Mouse (Mus musculus): Measurements from ENCODE around the gene Myh7. TPM values are rescaled to one million over a fixed set of nuclear protein-coding genes. Genes with fewer than 3 reads are reported as not detected.
"Not testable (repeated sequence)": the region's sequence is repeated elsewhere in the genome, so short reads cannot be mapped to it uniquely, and the experiment has no call there.

The Myh7 gene
- polyA plus RNA-seq, 1 experiment from 2014 or later: 7.5 TPM

GRCm38 (mm10) chr14:54988882-54989281 lies 5.5 kb downstream of the Myh7 start:
- 88% methylated on average over 13 of the region's 13 CpGs for WGBS
- H3K4me1 ChIP-seq: no peaks in the 10 kb centered on the region

GRCm38 (mm10) chr14:54988350-54988874 lies 6.0 kb downstream of the Myh7 start:
- not testable (repeated sequence) for ATAC-seq (ENCODE audit: insufficient read depth, low FRiP score, low read depth); H3K4me2 ChIP-seq; H3K4me3 ChIP-seq (replicated peaks); H3K9me3 ChIP-seq; H3K9ac ChIP-seq; H3K36me3 ChIP-seq; H3K27me3 ChIP-seq (replicated peaks); H3K4me1 ChIP-seq; H3K27ac ChIP-seq
- WGBS: 88% methylated on average over 9 of the region's 9 CpGs

More at GRCm38 (mm10) chr14:54988882-54989281, 5.5 kb downstream of the Myh7 start:
- no peak for ATAC-seq (ENCODE audit: insufficient read depth, low FRiP score, low read depth)
- H3K4me3 ChIP-seq (replicated peaks): no peak overlapping the region
- H3K27ac ChIP-seq: no peak overlapping the region
- no peaks in the 10 kb centered on the region for H3K36me3 ChIP-seq
- H3K4me2 ChIP-seq: no peak overlapping the region
- no peaks in the 10 kb centered on the region for H3K27me3 ChIP-seq (replicated peaks)
- H3K9me3 ChIP-seq: no peaks in the 10 kb centered on the region
- no peak overlapping the region for H3K9ac ChIP-seq

GRCm38 (mm10) chr14:54981934-54982333 lies 12.5 kb downstream of the Myh7 start:
- Histone ChIP-seq H3K4me2 (no peak overlapping the region), H3K36me3 (no peaks in the 10 kb centered on the region), H3K27ac (no peak overlapping the region), H3K27me3 (replicated peaks) (no peaks in the 10 kb centered on the region), H3K4me1 (no peaks in the 10 kb centered on the region), H3K4me3 (replicated peaks) (no peak overlapping the region), H3K9ac (no peak overlapping the region), H3K9me3 (no peaks in the 10 kb centered on the region)
- WGBS: 93% methylated on average over 7 of the region's 7 CpGs
- no peak for ATAC-seq (ENCODE audit: insufficient read depth, low FRiP score, low read depth)

GRCm38 (mm10) chr14:54978664-54979063 lies 15.8 kb downstream of the Myh7 start:
- H3K36me3 ChIP-seq: no peaks in the 10 kb centered on the region
- H3K4me3 ChIP-seq (replicated peaks): no peak overlapping the region
- H3K9ac ChIP-seq: no peak overlapping the region
- H3K4me1 ChIP-seq: no peaks in the 10 kb centered on the region
- no peaks in the 10 kb centered on the region for H3K27me3 ChIP-seq (replicated peaks)
- 85% methylated on average over 8 of the region's 8 CpGs for WGBS
- no peak for ATAC-seq (ENCODE audit: insufficient read depth, low FRiP score, low read depth)
- no peak overlapping the region for H3K27ac ChIP-seq
- H3K4me2 ChIP-seq: no peak overlapping the region
- no peaks in the 10 kb centered on the region for H3K9me3 ChIP-seq

- H3K4me1 ChIP-seq: no peaks in the 10 kb centered on the region
- no peaks in the 10 kb centered on the region for H3K9me3 ChIP-seq
- no peak within 1 kb of the TSS for H3K4me2 ChIP-seq
- no peak within 1 kb of the TSS for H3K4me3 ChIP-seq (replicated peaks)
- no peak for ATAC-seq (ENCODE audit: insufficient read depth, low FRiP score, low read depth)
- no peaks in the 10 kb centered on the region for H3K27me3 ChIP-seq (replicated peaks)
- H3K9ac ChIP-seq: no peak within 1 kb of the TSS
- WGBS: 64% methylated on average over 1 of the region's 1 CpGs
- H3K27ac ChIP-seq: no peak within 1 kb of the TSS
- H3K36me3 ChIP-seq: no peaks in the 10 kb centered on the region
These were observed 17.8 kb downstream of the Myh7 start, which contains the start of gene Gm17428 for GRCm38 (mm10) chr14:54976633-54977032. TSS of gene Gm17428 (plus strand) at chr14:54976933.

- Histone ChIP-seq H3K36me3 (no peaks in the 10 kb centered on the region), H3K4me1 (no peaks in the 10 kb centered on the region), H3K4me2 (no peak overlapping the region), H3K27ac (no peak overlapping the region), H3K9me3 (no peaks in the 10 kb centered on the region), H3K9ac (no peak overlapping the region), H3K27me3 (replicated peaks) (no peaks in the 10 kb centered on the region), H3K4me3 (replicated peaks) (no peak overlapping the region)
- 82% methylated on average over 6 of the region's 6 CpGs for WGBS
- ATAC-seq (ENCODE audit: insufficient read depth, low FRiP score, low read depth): no peak
These were observed 20.2 kb downstream of the Myh7 start for GRCm38 (mm10) chr14:54974068-54974791.

GRCm38 (mm10) chr14:54972786-54973185 lies 21.6 kb downstream of the Myh7 start:
- WGBS: 91% methylated on average over 11 of the region's 11 CpGs
- H3K4me1 ChIP-seq; H3K9ac ChIP-seq; H3K4me3 ChIP-seq (replicated peaks); ATAC-seq (ENCODE audit: insufficient read depth, low FRiP score, low read depth); H3K9me3 ChIP-seq; H3K36me3 ChIP-seq; H3K27ac ChIP-seq; H3K27me3 ChIP-seq (replicated peaks); H3K4me2 ChIP-seq: not testable (repeated sequence)

- no peak overlapping the region for H3K4me2 ChIP-seq
- H3K36me3 ChIP-seq: no peaks in the 10 kb centered on the region
- H3K9me3 ChIP-seq: no peaks in the 10 kb centered on the region
- no peak overlapping the region for H3K4me3 ChIP-seq (replicated peaks)
- no peaks in the 10 kb centered on the region for H3K27me3 ChIP-seq (replicated peaks)
- no peak for ATAC-seq (ENCODE audit: insufficient read depth, low FRiP score, low read depth)
- no peaks in the 10 kb centered on the region for H3K4me1 ChIP-seq
- no peak overlapping the region for H3K27ac ChIP-seq
- H3K9ac ChIP-seq: no peak overlapping the region
These were observed 26.1 kb downstream of the Myh7 start for GRCm38 (mm10) chr14:54968344-54968743.

GRCm38 (mm10) chr14:54967874-54968273 lies 26.6 kb downstream of the Myh7 start:
- WGBS: 91% methylated on average over 3 of the region's 3 CpGs
- no peak overlapping the region for H3K27ac ChIP-seq
- no peaks in the 10 kb centered on the region for H3K4me1 ChIP-seq
- no peak overlapping the region for H3K9ac ChIP-seq
- no peaks in the 10 kb centered on the region for H3K36me3 ChIP-seq
- no peaks in the 10 kb centered on the region for H3K27me3 ChIP-seq (replicated peaks)
- no peak overlapping the region for H3K4me2 ChIP-seq
- H3K4me3 ChIP-seq (replicated peaks): no peak overlapping the region
- ATAC-seq (ENCODE audit: insufficient read depth, low FRiP score, low read depth): no peak
- no peaks in the 10 kb centered on the region for H3K9me3 ChIP-seq

GRCm38 (mm10) chr14:54966320-54966977 lies 28.0 kb downstream of the Myh7 start, which contains the start of gene Myh6:
TSS of gene Myh6 (minus strand) at chr14:54966927.
- H3K9ac ChIP-seq: no peak within 1 kb of the TSS
- no peaks in the 10 kb centered on the region for H3K27me3 ChIP-seq (replicated peaks)
- H3K4me1 ChIP-seq: no peaks in the 10 kb centered on the region
- WGBS: 63% methylated on average over 7 of the region's 7 CpGs
- H3K4me2 ChIP-seq: no peak within 1 kb of the TSS
- no peak for ATAC-seq (ENCODE audit: insufficient read depth, low FRiP score, low read depth)
- H3K9me3 ChIP-seq: no peaks in the 10 kb centered on the region
- no peaks in the 10 kb centered on the region for H3K36me3 ChIP-seq
- no peak within 1 kb of the TSS for H3K27ac ChIP-seq
- H3K4me3 ChIP-seq (replicated peaks): no peak within 1 kb of the TSS

GRCm38 (mm10) chr14:54965631-54966030 lies 28.8 kb downstream of the Myh7 start:
- 45% methylated on average over 6 of the region's 6 CpGs for WGBS
- no peak overlapping the region for H3K4me3 ChIP-seq (replicated peaks)
- no peak overlapping the region for H3K9ac ChIP-seq
- H3K4me1 ChIP-seq: no peaks in the 10 kb centered on the region
- H3K36me3 ChIP-seq: no peaks in the 10 kb centered on the region
- no peak overlapping the region for H3K27ac ChIP-seq
- H3K4me2 ChIP-seq: no peak overlapping the region
- no peaks in the 10 kb centered on the region for H3K9me3 ChIP-seq
- ATAC-seq (ENCODE audit: insufficient read depth, low FRiP score, low read depth): no peak
- no peaks in the 10 kb centered on the region for H3K27me3 ChIP-seq (replicated peaks)

GRCm38 (mm10) chr14:54965044-54965443 lies 29.4 kb downstream of the Myh7 start:
- no peak for ATAC-seq (ENCODE audit: insufficient read depth, low FRiP score, low read depth)
- no peaks in the 10 kb centered on the region for H3K9me3 ChIP-seq
- H3K36me3 ChIP-seq: no peaks in the 10 kb centered on the region
- no peaks in the 10 kb centered on the region for H3K4me1 ChIP-seq
- H3K4me2 ChIP-seq: no peak overlapping the region
- no peak overlapping the region for H3K9ac ChIP-seq
- H3K27me3 ChIP-seq (replicated peaks): no peaks in the 10 kb centered on the region
- no peak overlapping the region for H3K27ac ChIP-seq
- WGBS: 67% methylated on average over 15 of the region's 15 CpGs
- H3K4me3 ChIP-seq (replicated peaks): no peak overlapping the region
